Mouse (Mus musculus) heart, adult 9 months (tissue): ENCODE results near the gene Tm9sf2.
"Not testable (repeated sequence)": the region's sequence is repeated elsewhere in the genome, so short reads cannot be mapped to it uniquely, and the experiment has no call there.

Experiments used
- DNase-seq, 2 experiments: peaks; one replicate each; pipeline ENCODE4 v3.0.0; 2022; ENCODE audit warnings: low spot score in 2 of 2

The Tm9sf2 gene

GRCm38 (mm10) chr14:122099584-122099983 lies 7.3 kb upstream of the Tm9sf2 start:
- DNase-seq = no peak

- DNase-seq = not testable (repeated sequence)
Observed at GRCm38 (mm10) chr14:122101890-122102289, 4.9 kb upstream of the Tm9sf2 start.

- peak; percentile 94 for DNase-seq
Observed at GRCm38 (mm10) chr14:122104881-122105280, 2.0 kb upstream of the Tm9sf2 start.

- DNase-seq = no peak
Observed at GRCm38 (mm10) chr14:122105391-122106285, 1.2 kb upstream of the Tm9sf2 start.

- no peak for DNase-seq
Observed at GRCm38 (mm10) chr14:122107481-122108214, 810 bp downstream of the Tm9sf2 start.

GRCm38 (mm10) chr14:122111681-122112080 lies 4.8 kb downstream of the Tm9sf2 start:
- DNase-seq = no peak

GRCm38 (mm10) chr14:122112311-122112710 lies 5.5 kb downstream of the Tm9sf2 start:
- DNase-seq = no peak

GRCm38 (mm10) chr14:122116200-122116599 lies 9.4 kb downstream of the Tm9sf2 start:
- DNase-seq = no peak

GRCm38 (mm10) chr14:122130111-122130797 lies 23.4 kb downstream of the Tm9sf2 start:
- DNase-seq = no peak

GRCm38 (mm10) chr14:122131644-122132043 lies 24.8 kb downstream of the Tm9sf2 start:
- no peak for DNase-seq

GRCm38 (mm10) chr14:122136368-122136928 lies 29.6 kb downstream of the Tm9sf2 start:
- no peak for DNase-seq

GRCm38 (mm10) chr14:122137234-122137633 lies 30.4 kb downstream of the Tm9sf2 start:
- DNase-seq = no peak

- no peak for DNase-seq
Observed at GRCm38 (mm10) chr14:122140126-122140525, 33.3 kb downstream of the Tm9sf2 start.

- DNase-seq = no peak
Observed at GRCm38 (mm10) chr14:122143585-122144269, 36.9 kb downstream of the Tm9sf2 start.

GRCm38 (mm10) chr14:122145374-122145773 lies 38.5 kb downstream of the Tm9sf2 start:
- no peak for DNase-seq

GRCm38 (mm10) chr14:122150616-122151015 lies 43.8 kb downstream of the Tm9sf2 start:
- DNase-seq = no peak

- no peak for DNase-seq
Observed at GRCm38 (mm10) chr14:122157738-122158137, 50.9 kb downstream of the Tm9sf2 start.

GRCm38 (mm10) chr14:122160916-122161315 lies 54.1 kb downstream of the Tm9sf2 start:
- DNase-seq = no peak

GRCm38 (mm10) chr14:122168912-122169311 lies 62.1 kb downstream of the Tm9sf2 start:
- no peak for DNase-seq

GRCm38 (mm10) chr14:122170202-122170781 lies 63.5 kb downstream of the Tm9sf2 start:
- DNase-seq = no peak

GRCm38 (mm10) chr14:122171031-122171430 lies 64.2 kb downstream of the Tm9sf2 start:
- DNase-seq = no peak
